Mouse (Mus musculus) adrenal gland, postnatal 10 days (tissue): Measurements from ENCODE around the gene Gtf2ird1. TPM values are rescaled to one million over a fixed set of nuclear protein-coding genes. Genes with fewer than 3 reads are reported as not detected.
A peak's percentile ranks its signal among the peaks of the same experiment; 100 is the strongest.
"Not testable (repeated sequence)": the region's sequence is repeated elsewhere in the genome, so short reads cannot be mapped to it uniquely, and the experiment has no call there.

Experiments used
- DNase-seq: peaks from one replicate; pipeline ENCODE4 v3.0.0; 2021; ENCODE audit warnings: mixed read lengths
- total RNA-seq, 2 experiments: library from RNA; stranded (reverse); gene quantifications; 2 replicates each; pipeline ENCODE4 v1.2.3; 2021

Gtf2ird1 gene
- total RNA-seq, 2 experiments from 2014 or later, result 69.8 to 112 TPM

DNA sequence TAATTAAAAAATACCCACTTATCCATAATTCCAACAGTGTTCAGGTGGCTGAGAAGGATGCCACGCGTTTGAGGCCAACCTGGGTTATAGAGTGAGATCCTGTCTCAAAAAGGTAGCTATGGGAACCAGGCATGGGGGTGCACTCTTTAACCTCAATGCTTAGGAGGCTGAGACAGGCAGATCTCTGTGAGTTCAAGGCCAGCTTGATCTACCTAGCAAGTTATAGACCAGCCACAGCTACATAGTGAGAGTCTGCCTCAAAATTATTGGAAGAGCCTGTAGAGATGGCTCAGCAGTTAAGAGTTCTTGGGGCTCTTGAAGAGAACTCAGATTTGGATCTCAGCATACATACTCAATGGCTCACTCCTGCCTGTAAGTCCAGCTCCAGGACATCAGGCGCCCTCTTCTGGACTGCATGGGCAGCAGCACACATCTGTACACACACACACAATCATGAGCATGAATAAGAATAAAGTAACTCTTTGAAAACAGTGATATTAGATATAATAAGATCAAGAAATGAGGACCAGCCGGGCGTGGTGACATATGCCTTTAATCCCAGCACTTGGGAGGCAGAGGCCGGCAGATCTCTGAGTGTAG, 18.6 kb upstream of the Gtf2ird1 start:
- DNase-seq, result no peak

DNA sequence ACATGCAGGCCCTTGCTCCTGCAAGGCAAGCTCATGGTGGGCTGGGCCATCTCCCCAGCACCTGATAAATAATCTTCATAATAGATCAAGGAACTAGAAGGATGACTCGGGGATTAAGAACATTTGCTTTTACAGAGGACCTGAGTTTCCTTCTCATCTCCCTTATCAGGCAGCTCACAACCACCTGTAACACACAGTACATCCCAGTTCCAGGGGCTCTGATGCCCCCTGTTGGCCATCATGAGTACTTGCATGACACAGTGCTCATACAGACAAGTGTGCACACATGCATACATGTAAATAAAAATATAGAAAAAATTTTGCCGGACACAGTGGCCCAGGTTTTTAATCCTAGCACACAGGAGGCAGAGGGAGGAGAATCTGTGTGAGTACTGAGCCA, 17.4 kb upstream of the Gtf2ird1 start:
- no peak for DNase-seq

GRCm38 (mm10) chr5:134470538-134471169, 14.1 kb upstream of the Gtf2ird1 start:
- DNase-seq, result no peak

DNA sequence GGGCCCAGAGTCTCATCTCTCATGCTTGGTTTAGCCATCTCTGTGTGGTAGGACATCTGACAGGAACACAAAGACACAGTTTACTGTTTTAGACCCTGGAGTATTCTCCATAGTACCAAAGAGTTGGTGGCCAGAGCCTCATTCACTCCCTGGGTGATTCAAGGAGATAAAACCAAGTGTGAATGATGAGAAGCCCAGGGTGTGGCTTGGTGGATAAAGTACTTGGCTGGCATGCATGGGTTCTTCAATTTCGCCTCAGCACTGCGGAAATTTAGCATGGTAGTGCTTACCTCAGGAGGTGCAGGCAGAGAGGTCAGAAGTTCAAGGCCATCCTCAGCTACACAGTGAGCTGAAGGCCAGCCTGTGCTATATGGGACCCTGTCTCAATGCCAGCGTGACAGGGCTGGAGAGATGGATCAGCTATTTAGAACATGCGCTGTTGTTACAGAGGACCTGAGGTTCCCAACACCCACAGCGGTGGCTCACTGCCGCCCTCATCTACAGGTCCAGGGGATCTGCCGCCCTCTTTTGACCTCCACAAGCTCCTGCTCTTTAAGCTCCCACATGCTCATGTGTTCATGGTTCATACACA, 13.1 kb upstream of the Gtf2ird1 start:
- no peak for DNase-seq

GRCm38 (mm10) chr5:134468158-134468765, 11.7 kb upstream of the Gtf2ird1 start:
- no peak for DNase-seq

DNA sequence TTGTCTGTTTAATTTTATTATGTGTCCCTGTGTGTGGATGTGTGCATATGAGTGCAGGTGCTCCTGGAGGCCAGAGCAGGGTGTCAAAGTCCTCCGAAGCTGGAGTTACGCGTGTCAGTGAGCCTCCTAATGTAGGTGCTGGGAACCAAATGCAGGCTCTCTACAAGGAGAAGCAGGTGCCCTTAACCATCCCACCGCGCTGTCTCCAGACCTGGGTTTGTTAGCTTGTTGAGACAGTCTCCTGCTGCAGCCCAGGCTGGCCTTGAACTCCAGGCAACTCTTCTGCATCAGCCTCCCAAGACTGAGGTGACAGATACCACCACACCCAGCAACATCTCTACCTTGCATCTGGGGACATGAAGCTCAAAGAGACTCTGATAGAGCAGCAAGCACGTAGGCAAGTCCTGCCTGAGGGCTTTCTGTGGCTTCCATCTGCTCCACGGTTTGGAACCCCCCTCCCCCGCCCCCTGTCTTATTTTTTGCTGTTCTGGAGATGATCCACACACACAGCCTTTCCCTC, 10.6 kb upstream of the Gtf2ird1 start:
- DNase-seq, result no peak

DNA sequence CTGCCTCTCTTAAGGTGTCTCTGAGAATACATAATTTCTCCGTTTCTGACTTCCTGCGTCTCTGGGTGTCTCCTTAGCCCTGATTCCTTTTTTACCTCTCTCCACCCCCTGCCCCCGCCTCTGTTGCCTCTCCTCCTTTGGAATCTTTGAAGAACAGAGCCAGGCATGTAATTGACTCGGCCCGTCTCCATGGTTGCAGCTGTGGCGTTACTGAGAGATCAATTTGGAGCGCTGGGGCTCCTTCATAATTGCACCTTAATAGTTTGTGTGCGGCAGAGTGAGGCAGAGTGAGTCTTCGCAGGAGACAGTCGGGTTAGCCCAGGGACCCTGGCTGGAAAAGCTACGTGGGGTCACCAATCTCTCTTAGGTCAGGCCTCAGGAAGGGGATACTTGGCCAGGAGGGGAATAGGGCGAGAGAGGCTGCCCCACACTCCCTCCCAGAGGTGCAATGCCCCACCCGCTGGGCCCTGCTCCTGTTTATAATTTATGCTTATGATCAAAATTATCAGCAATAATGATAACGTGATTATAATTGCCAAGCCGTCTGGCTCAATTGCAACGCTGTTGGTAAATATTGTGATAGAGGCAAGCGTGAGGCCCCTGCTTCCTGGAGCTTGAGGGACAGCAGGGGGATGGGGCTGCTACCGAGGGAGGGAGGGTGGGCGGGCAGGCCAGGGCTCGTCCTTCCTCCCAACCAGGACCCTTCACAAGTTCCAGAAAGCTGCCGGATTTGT, 9.9 kb upstream of the Gtf2ird1 start:
- DNase-seq, result no peak

DNA sequence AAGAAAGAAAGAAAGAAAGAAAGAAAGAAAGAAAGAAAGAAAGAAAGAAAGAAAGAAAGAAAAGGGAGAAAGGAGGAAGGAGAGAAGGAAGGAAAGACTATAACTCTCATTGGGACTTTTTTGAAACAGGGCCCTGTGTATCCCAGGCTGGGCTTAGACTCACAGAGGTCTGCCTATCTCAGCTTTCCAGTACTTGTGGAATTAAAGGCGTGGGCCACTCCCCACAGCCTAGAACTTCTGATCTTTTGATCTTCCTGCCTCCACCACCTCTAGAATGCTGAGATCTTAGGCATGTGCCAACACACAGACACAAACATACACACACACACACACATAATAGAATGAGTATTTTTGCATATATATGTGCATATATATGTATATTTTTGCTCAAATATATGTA, 8.7 kb upstream of the Gtf2ird1 start:
- no peak for DNase-seq

DNA sequence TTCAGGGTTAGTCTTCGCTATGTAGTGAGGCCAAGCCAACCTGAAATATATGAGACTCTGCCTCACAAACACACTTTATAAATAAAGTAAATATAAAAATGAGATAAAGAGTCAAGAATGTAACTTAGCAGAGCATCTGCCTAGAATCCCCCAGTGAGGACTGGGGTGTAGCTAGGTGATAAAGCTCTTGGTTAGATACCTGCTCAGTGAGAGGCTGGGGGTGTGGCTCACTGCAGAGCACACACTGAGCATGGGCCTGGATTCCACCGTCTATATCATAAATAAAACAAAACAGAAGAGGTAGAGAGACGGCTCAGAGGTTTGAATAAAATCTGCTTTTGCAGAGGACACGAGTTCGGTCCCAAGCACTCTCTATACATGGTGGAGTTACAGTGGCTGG, 7.7 kb upstream of the Gtf2ird1 start:
- DNase-seq, result no peak

DNA sequence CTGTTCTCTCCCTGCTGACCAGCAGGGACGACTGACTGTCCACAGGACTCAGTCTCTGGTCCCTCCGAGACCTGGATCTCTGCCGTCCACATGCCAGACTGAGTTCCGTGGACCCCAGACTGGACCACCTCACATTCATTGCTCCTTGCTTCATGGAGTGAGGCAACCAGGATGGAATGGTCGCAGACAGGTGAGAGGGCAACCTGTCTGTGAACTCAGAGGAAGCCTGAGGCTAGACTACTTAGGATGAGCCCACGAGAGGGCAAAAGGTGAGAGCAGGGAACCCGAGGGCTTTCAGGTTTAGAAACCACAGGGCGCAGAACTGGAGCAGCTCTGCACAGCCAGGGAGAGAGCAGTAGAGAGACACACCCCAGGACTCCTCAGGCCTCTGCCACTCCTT, 6.2 kb upstream of the Gtf2ird1 start:
- DNase-seq, result no peak

DNA sequence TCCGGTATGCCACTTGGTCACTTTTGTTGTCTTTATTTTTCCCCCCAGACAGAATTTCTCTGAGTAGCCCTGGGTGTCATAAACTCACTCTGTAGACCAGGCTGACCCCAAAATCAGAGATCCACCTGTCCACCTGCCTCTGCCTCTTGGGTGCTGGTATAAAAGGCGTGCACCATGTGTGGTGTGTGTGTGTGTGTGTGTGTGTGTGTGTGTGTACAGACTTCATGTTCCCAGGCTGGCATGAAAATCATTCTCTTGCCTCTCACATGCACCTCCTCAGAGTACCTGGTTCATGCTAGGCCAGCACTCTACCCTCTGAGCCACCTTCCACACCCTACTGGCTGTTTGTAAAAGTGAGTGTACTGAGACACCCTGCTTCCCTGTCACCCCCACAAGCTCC, 5.8 kb upstream of the Gtf2ird1 start:
- no peak for DNase-seq

DNA sequence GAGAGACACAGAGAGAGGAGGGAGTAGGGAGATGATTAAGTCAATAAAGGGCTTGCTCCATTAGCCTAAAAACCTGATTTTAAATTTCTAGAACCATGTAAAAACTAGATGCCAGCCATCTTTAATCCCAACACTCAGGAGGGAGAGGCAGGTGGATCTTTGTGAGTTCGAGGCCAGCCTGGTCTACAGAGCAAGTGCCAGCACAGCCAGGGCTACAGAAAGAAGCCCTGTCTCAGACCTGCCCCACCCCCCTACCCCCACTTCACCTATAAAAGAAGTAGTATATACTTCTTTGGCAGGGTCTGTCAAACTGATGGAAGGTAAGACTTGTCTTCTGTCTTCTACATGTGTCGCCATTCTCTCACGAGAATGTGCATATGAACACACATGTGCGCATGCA, 4.0 kb upstream of the Gtf2ird1 start:
- no peak for DNase-seq

- no peak for DNase-seq
Observed at GRCm38 (mm10) chr5:134459096-134459495, 2.6 kb upstream of the Gtf2ird1 start.

DNA sequence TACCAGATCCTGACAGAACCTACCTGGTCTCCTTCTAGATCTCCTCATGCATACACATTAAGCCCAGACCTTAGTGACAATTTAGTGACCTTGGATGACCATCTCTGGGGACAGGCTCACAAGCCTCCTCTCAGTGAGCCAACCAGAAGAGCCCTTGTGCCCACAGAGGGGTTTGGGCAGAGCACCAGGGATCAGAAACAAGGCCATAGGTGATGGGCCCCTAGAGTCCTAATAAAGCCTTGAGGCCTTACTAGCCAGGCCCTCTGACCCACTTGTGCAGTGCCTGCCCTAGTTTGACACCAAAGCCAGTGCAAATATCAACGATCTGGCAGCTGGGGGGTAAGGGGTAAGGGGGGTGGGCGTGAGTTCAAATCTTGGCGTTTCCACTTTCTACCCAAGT, 1.9 kb upstream of the Gtf2ird1 start:
- DNase-seq, result peak; percentile 64

DNA sequence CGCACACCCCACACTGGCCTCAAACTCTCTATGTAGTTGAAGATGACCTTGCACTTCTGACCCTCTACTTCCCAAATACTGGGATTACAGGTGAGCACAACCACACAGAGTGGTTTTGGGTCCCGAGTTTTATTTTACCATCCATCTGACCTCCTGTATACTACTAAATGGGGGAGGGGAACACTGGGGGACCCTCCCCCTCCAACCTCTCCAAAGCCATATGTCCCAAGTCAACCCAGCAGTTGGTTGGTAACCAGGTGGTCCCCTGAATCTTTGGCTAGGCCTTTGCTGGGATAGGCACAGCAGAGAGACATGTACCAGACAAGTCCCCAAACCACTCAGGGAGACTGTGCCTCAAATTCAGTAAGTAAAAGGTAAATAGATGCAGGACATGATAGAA, 855 bp upstream of the Gtf2ird1 start:
- no peak for DNase-seq

DNA sequence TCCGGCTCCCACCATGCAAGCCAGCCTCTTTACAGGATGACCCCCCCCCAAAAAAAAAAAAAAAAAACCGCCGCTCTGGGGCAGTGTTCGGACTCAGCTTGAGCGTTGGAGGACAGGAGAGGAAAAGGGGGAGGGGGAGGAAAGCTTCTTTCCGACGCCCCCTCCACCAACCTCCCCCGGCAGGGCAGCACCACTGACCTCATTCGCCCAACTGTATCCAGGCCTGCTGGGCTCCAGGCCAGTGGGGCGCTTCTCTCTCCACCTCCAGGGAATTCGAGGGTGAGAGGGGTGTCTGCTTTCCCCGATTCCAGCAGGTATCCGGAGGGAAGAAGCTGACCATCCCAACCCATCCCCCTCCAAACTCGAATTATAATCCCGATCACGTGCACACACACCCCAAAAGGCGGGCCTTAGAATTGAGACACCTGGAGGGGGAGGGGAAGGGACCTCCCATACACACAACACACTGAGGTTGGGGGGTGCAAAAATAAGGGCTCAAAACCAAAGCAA, 547 bp downstream of the Gtf2ird1 start:
- DNase-seq, result peak; percentile 77

- DNase-seq, result peak; percentile 67
Observed at GRCm38 (mm10) chr5:134455186-134455895, 1.2 kb downstream of the Gtf2ird1 start.

DNA sequence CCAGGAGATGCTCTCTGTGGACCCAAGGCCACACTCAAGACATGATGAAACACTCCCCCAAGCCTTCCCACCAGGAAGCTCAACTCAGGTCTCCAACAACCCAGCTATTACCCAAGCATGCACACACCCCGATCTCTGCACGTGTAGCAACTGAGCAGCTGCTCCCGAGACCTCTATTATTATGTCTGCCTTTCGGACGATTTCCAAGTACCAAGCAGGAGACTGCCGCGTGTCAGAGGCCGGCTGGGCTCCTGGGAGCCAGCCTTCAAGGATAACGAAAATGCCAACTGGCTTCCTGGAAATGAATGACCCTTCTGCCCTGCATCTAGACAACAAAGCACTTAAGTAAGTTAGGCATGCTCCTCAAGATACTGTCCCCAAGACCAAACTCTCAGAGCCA, 2.1 kb downstream of the Gtf2ird1 start:
- peak; percentile 56 for DNase-seq

DNA sequence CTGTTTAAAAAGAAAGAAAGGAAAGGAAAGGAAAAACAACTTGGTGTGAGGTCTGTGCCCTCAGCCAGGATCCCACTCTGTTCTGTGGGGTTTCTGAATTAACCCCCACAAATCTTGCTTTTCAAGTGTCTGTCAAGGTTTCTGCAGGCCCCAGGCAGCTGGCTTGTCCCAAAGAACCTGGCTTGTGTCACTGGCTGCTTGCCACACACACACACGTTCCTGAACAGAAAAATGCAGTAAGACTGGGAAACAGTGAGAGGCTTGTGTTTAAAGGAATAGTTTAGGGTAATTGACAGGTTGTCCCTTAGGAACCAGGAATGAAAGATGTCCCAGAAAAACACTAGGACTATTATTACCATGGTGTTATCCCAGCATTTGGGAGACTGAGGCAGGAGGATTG, 2.9 kb downstream of the Gtf2ird1 start:
- peak; percentile 43 for DNase-seq

GRCm38 (mm10) chr5:134446755-134447154, 9.8 kb downstream of the Gtf2ird1 start:
- DNase-seq, result not testable (repeated sequence)

DNA sequence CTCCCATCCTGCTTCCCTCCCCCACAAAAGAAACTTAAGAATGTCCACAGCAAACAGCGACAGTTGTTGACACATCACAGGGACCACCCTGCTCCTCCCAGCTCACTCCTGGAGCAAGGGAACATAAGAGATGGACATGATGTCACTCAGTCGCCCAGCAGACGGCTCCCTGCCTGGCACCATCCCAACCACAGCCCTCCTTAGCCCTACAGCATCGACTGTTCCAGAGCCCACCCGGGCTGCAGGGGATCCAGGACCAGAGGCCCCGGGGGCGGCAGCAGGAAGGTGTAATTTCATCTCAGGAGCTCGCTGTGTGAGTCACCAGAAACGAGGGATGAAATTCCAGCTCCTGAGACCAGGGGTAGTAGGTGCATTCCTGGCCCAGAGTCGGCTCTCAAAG, 10.6 kb downstream of the Gtf2ird1 start:
- peak; percentile 55 for DNase-seq
